Mouse (Mus musculus) hindbrain, embryonic 13.5 days (tissue): ENCODE measurements at regions not wholly inside any gene's neighbourhood (a gene's known extent, or its start where the extent isn't known, plus 50 kb on each side); places are given as distances from the start of the nearest gene placed in this dataset.

ENCODE experiments used
- ATAC-seq: fragments of 200-750 bp; cut with Nextera tagmentation; 2 replicates; pipeline ENCODE4 v1.8.0; 2017; ENCODE audit warnings: moderate TSS enrichment; ENCODE audit not compliant: low FRiP score
- H3K27ac ChIP-seq: fragments of 300-500 bp; sonication (generic); 2 replicates; pipeline ENCODE4 v1.5.1; 2015; ENCODE audit warnings: inconsistent platforms, mild to moderate bottlenecking, moderate library complexity
- H3K27me3 ChIP-seq: fragments of 300-500 bp; sonication (generic); 2 replicates; pipeline ENCODE4 v1.6.1; 2015; ENCODE audit warnings: mild to moderate bottlenecking, inconsistent platforms
- H3K36me3 ChIP-seq: fragments of 300-500 bp; sonication (generic); 2 replicates; pipeline ENCODE4 v1.6.1; 2015; ENCODE audit warnings: mild to moderate bottlenecking, inconsistent platforms
- H3K4me1 ChIP-seq: fragments of 300-500 bp; sonication (generic); replicated peaks from 2 replicates; pipeline ENCODE4 v1.6.1; 2015; ENCODE audit warnings: inconsistent platforms
- H3K4me2 ChIP-seq: fragments of 300-500 bp; sonication (generic); 2 replicates; pipeline ENCODE4 v1.6.1; 2015; ENCODE audit warnings: inconsistent platforms, mild to moderate bottlenecking, moderate library complexity
- H3K4me3 ChIP-seq: fragments of 300-500 bp; sonication (generic); 2 replicates; pipeline ENCODE4 v1.5.1; 2015; ENCODE audit warnings: mild to moderate bottlenecking, inconsistent platforms
- H3K9ac ChIP-seq: fragments of 300-500 bp; sonication (generic); 2 replicates; pipeline ENCODE4 v1.6.1; 2015; ENCODE audit warnings: mild to moderate bottlenecking, inconsistent platforms
- H3K9me3 ChIP-seq: fragments of 300-500 bp; sonication (generic); 2 replicates; pipeline ENCODE4 v1.6.1; 2016; ENCODE audit warnings: inconsistent platforms
- WGBS: fragments of 180-500 bp; shearing (Covaris S2); methylation state at CpG from one replicate; pipeline ENCODE4 v1.1.7; 2015; 5-methylcytosine and 5-hydroxymethylcytosine counted together

DNA sequence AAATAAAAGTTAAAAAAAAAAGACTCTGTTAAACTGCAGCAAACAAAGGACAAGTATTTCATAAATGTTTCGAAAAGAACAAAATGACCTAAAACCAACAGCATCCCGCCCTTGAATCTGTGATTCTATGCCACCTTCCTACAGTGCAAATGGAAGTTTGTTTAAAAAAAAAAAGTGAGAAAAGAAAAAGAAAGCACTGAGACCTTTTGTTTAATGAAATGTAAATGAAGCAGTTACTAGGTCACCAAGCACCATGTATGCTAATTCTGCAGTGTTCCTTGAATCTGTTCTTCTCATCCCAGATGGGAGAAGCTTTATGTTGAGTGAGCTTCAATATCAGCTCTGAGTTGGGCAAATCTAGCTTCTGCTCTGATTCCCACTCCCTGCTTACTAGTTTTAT, 64.8 kb downstream of the Dnajb9 start:
- Histone ChIP-seq H3K27me3 (no peaks in the 10 kb centered on the region), H3K36me3 (no peaks in the 10 kb centered on the region), H3K4me1 (no peaks in the 10 kb centered on the region), H3K9me3 (no peaks in the 10 kb centered on the region; the same call in 1 of the 2 replicates), H3K9ac (no peak overlapping the region), H3K27ac (no peak overlapping the region), H3K4me2 (no peak overlapping the region), H3K4me3 (no peak overlapping the region)
- 93% methylated on average over 2 of the region's 2 CpGs for WGBS
- ATAC-seq, result no peak

DNA sequence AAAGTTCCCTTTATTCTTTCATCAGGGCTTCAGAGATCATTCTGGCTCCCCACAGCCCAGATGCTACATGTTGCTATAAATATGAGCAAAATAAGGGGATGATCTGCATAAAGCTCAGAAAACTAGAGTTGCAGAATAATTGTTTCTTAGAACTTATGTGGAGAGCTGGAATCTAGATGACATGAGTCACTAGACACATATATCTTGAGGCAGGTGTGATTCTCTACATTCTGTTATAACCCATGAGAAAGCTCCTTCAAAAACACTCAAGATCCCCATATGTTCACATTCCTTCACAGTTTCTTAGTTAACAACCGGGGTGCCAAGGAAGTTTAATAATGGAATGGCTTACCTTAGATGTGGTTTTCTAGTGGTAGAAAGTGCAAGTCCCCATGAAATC, 71.1 kb downstream of the Dnajb9 start:
- no peak overlapping the region for H3K4me3 ChIP-seq
- no peak for ATAC-seq
- no peaks in the 10 kb centered on the region for H3K4me1 ChIP-seq
- H3K9ac ChIP-seq, result no peak overlapping the region
- H3K9me3 ChIP-seq, result no peaks in the 10 kb centered on the region
- no peak overlapping the region for H3K4me2 ChIP-seq
- no peaks in the 10 kb centered on the region for H3K27me3 ChIP-seq
- no peaks in the 10 kb centered on the region for H3K36me3 ChIP-seq
- 100% methylated on average over 1 of the region's 1 CpGs for WGBS
- H3K27ac ChIP-seq, result no peak overlapping the region

DNA sequence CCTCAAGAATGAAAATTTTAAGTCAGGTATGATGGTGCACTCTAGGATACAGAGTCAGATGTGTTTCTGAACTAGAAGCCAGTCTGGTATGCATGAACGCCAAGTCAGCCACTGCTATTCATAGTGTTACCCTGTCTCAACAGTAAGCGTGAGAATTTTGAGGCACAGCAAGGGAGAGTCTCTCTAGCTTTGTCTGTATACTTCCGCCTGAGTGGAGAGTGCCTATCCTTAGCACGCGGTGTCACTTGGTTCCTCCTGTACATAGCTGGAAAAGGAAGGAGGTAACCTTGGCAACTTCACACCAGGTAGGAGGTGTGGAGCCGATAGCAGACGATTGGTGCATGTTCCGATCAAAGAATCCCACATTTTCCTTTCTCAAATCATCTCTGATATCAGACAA, 81.3 kb downstream of the Dnajb9 start:
- 81% methylated on average over 8 of the region's 8 CpGs for WGBS
- H3K4me1 ChIP-seq, result no peaks in the 10 kb centered on the region
- H3K36me3 ChIP-seq, result no peaks in the 10 kb centered on the region
- H3K4me3 ChIP-seq, result no peak overlapping the region
- H3K9me3 ChIP-seq, result no peaks in the 10 kb centered on the region
- no peak overlapping the region for H3K9ac ChIP-seq
- H3K4me2 ChIP-seq, result no peak overlapping the region
- ATAC-seq, result no peak
- no peak overlapping the region for H3K27ac ChIP-seq
- no peaks in the 10 kb centered on the region for H3K27me3 ChIP-seq

DNA sequence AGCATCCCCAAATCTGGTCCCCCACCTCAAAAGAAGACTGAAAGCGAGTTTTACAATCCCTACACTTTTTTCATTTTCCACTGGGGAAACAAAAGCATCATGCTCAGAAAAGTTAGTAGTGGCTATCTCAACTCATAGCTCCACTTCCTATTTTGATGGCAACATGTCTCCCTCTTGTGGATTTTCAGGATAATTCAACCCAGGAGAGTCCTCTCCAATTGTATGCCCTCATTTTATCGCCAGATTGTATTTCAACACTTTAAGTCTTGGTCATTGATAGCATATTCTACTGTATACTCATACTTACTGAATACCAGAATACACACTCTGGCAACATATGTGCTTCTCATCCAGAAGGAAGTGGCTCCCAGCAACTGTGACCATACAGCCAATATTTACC, 105.0 kb downstream of the Dnajb9 start:
- H3K9me3 ChIP-seq, result no peaks in the 10 kb centered on the region
- ATAC-seq, result 0 out of 2 replicates have a peak, but pooled peaks have one; percentile 28
- H3K4me1 ChIP-seq, result no peaks in the 10 kb centered on the region
- no peak overlapping the region for H3K9ac ChIP-seq
- no peaks in the 10 kb centered on the region for H3K27me3 ChIP-seq
- no peak overlapping the region for H3K4me3 ChIP-seq
- H3K36me3 ChIP-seq, result no peaks in the 10 kb centered on the region
- H3K27ac ChIP-seq, result no peak overlapping the region
- H3K4me2 ChIP-seq, result no peak overlapping the region
- 47% methylated on average over 2 of the region's 2 CpGs for WGBS

DNA sequence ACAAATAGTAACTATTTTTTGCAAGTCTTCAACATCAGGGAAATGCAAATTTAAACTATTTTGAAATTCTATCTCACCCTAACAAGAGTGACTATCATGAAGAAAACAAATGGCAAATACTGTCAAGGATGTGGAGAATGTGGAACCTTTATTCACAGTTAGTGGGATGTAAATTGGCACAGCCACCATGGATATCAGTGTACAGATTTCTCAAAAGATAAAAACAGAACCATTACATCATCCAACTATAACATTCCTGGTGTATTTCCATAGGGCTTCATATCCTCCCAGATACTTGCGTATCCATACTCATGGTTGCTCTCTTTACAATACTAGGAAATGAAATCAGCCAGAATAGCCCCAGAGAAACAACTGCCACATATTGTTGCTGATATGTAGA, 110.9 kb downstream of the Dnajb9 start:
- ATAC-seq, result no peak
- Histone ChIP-seq H3K9ac (no peak overlapping the region), H3K4me3 (no peak overlapping the region), H3K9me3 (no peaks in the 10 kb centered on the region), H3K4me2 (no peak overlapping the region), H3K27me3 (no peaks in the 10 kb centered on the region), H3K36me3 (no peaks in the 10 kb centered on the region), H3K4me1 (no peaks in the 10 kb centered on the region), H3K27ac (no peak overlapping the region)
- 91% methylated on average over 1 of the region's 1 CpGs for WGBS

DNA sequence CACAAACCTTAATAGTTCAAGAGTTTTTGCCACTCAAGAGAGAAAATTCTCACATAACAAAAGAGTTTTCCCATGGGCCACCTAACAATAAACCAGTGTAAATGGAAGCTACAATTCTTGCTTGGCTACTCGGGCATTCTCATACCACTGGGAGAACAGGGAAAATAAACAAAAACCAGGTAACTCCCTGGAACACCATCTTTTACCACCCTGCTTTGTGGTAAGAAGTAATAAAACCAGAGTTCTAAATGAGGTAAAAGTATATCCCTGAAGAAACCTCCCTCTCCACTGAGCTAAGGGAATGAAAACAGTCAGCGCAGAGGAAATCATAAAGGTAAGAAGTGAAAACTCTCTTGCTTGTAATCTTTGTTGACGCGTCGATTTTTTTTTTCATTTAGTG, 138.4 kb downstream of the Dnajb9 start:
- no peak overlapping the region for H3K4me2 ChIP-seq
- H3K4me3 ChIP-seq, result no peak overlapping the region
- H3K36me3 ChIP-seq, result no peaks in the 10 kb centered on the region
- no peaks in the 10 kb centered on the region for H3K27me3 ChIP-seq
- H3K4me1 ChIP-seq, result no peaks in the 10 kb centered on the region
- H3K9me3 ChIP-seq, result no peaks in the 10 kb centered on the region
- ATAC-seq, result no peak
- no peak overlapping the region for H3K27ac ChIP-seq
- WGBS, result 90% methylated on average over 5 of the region's 5 CpGs
- no peak overlapping the region for H3K9ac ChIP-seq

DNA sequence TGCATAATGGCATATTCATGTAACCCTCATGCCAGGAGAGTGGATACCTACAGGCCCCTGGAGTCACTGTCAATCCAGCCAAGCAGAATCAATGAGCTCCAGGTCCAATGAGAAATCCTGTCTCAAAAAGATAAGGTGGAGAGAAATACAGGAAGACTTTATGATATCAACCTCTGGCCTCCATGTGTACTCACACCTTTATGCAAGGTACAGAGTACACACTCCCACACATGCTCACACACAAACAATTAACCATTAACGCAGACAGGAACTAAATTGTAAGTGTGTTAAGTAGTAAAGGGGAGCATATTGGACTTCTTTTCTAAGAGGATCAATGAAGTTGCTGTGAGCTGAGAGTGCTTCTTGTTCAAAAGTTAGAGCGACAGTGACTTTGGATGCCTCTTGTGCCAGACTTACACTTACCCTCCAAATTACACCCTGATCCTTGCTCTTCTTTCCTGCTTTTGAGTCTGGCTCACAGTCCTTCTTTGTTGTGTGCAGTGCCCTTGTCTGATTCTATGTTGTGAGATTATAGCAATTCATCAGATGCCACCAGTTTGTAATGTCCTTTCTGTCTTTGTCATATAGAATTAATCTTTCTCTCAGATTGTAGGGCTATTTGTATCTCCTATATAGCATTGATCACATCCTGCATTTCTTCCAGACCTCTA, 153.5 kb downstream of the Dnajb9 start:
- ATAC-seq, result no peak
- WGBS, result 97% methylated on average over 2 of the region's 2 CpGs

DNA sequence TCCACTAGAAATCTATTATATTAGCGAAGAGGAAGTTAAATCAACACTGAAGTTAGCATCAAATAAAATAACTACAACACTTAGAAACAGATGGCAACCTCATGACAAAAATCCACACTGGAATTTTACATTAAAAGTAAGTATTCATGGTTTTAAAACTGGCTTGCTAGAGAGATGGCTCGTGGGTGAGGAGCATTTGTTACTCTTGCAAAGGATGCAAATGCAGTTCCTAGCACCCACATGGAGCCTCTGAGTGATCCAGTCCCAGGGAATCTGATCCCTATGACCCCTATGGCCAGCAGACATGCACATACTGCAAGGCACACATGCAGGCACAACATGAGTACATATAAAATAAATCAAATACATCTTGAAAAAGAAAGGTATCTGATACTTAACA, 164.3 kb downstream of the Dnajb9 start:
- WGBS, result 74% methylated on average over 2 of the region's 2 CpGs
- H3K4me2 ChIP-seq, result no peak overlapping the region
- no peaks in the 10 kb centered on the region for H3K27me3 ChIP-seq
- no peaks in the 10 kb centered on the region for H3K9me3 ChIP-seq
- no peak overlapping the region for H3K9ac ChIP-seq
- H3K4me3 ChIP-seq, result no peak overlapping the region
- H3K27ac ChIP-seq, result no peak overlapping the region
- no peak for ATAC-seq
- H3K36me3 ChIP-seq, result no peaks in the 10 kb centered on the region
- 0 out of 2 replicates have a peak, but pooled peaks cover 2% of the 10 kb centered on the region for H3K4me1 ChIP-seq

More for the DNA sequence above, 153.5 kb downstream of the Dnajb9 start:
- H3K4me2 ChIP-seq, result no peak overlapping the region
- H3K4me3 ChIP-seq, result no peak overlapping the region
- no peak overlapping the region for H3K9ac ChIP-seq
- H3K9me3 ChIP-seq, result no peaks in the 10 kb centered on the region
- H3K36me3 ChIP-seq, result no peaks in the 10 kb centered on the region
- H3K27me3 ChIP-seq, result no peaks in the 10 kb centered on the region
- H3K4me1 ChIP-seq, result no peaks in the 10 kb centered on the region
- H3K27ac ChIP-seq, result no peak overlapping the region

DNA sequence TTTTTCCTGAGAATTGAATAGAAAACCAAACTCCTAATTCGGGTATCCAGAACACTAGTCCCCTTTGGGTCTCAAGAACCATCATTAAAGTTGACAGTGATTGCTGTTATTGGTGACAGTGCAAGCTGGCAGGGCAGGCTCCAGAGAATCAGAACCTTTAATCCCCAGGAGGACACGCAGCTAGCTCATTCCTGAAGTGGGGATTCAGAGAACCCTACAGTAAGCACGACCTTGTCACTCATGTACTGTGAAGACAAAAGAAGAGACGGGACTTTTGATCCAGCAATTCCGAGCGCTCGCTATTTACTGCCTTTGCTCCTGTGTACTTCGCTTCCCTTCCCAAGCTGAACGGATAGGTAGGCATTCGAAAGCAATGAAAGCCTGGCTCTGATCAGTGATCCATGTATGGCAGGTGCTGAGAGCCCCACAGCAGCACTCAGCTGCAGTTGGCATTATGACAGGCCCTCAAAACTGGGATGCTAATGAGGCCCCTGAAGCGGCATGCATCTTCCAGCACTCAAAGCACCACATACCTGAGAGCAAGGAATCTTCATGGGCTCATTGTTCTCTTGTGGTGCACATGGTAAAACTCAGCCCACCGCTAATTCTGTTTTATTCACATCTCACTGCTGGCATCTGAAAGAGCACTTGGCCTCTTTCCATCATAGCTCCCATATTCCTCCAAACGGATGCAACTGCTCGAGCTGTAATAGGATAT, 165.6 kb downstream of the Dnajb9 start:
- ATAC-seq, result peak; percentile 66
- no peak overlapping the region for H3K27ac ChIP-seq
- H3K9me3 ChIP-seq, result no peaks in the 10 kb centered on the region
- no peaks in the 10 kb centered on the region for H3K36me3 ChIP-seq
- 0 out of 2 replicates have a peak, but pooled peaks cover 2% of the 10 kb centered on the region for H3K4me1 ChIP-seq
- H3K9ac ChIP-seq, result no peak overlapping the region
- 66% methylated on average over 14 of the region's 14 CpGs for WGBS
- no peak overlapping the region for H3K4me3 ChIP-seq
- no peak overlapping the region for H3K4me2 ChIP-seq
- no peaks in the 10 kb centered on the region for H3K27me3 ChIP-seq

DNA sequence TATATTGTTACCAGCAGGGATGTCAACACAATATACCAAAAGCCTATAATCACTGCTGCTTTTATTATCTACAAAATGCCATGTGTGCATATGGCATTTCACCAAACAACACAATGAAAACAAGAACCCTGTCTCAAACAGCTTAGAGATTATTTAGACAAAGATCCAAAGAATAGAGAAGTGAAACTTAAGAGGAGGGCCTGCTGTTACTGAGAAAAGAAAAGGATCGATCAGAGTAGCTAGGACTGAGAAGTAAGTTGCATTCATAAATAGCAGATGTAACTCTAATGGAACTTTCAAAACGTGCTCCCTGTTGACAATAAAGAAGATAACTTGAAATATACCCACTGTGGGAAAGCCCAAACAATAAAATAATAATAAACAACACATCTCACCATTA, 203.3 kb downstream of the Dnajb9 start:
- no peaks in the 10 kb centered on the region; the same call in 1 of the 2 replicates for H3K9me3 ChIP-seq
- no peak overlapping the region for H3K4me2 ChIP-seq
- H3K27me3 ChIP-seq, result no peaks in the 10 kb centered on the region
- no peak for ATAC-seq
- no peak overlapping the region for H3K4me3 ChIP-seq
- H3K36me3 ChIP-seq, result no peaks in the 10 kb centered on the region
- 72% methylated on average over 2 of the region's 2 CpGs for WGBS
- no peaks in the 10 kb centered on the region for H3K4me1 ChIP-seq
- no peak overlapping the region for H3K9ac ChIP-seq
- H3K27ac ChIP-seq, result no peak overlapping the region

DNA sequence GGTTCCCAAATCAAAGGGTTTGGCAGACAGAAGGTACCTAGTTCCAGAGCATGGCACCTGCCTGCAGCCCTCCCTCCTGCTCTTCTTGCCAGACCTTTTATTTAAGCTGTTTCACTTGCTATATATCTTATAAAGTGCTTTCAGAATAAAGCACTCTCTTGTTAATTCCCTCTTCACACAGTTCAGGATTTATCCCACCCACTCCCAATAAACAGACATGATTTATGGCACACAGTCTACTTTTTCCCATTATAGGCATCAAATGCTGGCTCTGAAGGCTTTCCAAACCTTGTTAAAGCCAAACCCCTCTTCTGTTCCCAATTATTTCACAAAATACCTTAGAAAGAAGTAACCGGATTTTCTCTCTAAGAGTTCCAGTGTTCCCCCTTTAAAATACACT, 226.6 kb downstream of the Dnajb9 start:
- WGBS, result 90% methylated on average over 1 of the region's 1 CpGs
- Histone ChIP-seq H3K36me3 (no peaks in the 10 kb centered on the region), H3K27ac (no peak overlapping the region), H3K4me2 (no peak overlapping the region), H3K27me3 (no peaks in the 10 kb centered on the region), H3K9ac (no peak overlapping the region), H3K4me3 (no peak overlapping the region), H3K4me1 (no peaks in the 10 kb centered on the region), H3K9me3 (no peaks in the 10 kb centered on the region)
- no peak for ATAC-seq

DNA sequence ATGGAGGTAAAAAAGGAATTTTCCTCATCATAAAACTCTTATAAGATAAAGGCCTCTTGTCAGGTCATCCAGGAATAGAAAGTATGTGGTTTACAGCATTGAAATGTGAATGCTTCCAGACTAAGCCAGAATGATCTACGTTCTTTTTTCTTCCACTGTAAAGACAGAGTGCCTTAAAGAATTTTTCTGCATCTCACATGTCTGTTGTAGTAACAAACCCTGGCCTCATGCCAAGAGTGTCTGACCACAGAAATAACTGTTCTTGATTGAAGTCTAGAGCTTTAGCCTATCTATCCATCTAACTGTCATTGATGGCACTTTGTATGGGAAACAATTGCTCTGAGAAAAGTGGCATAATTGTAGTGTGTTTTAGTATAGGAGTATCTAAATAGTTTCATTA, 246.2 kb downstream of the Dnajb9 start:
- H3K36me3 ChIP-seq, result no peaks in the 10 kb centered on the region
- 79% methylated on average over 1 of the region's 1 CpGs for WGBS
- no peaks in the 10 kb centered on the region for H3K9me3 ChIP-seq
- no peak overlapping the region for H3K4me3 ChIP-seq
- H3K27ac ChIP-seq, result no peak overlapping the region
- no peaks in the 10 kb centered on the region for H3K27me3 ChIP-seq
- no peaks in the 10 kb centered on the region for H3K4me1 ChIP-seq
- H3K4me2 ChIP-seq, result no peak overlapping the region
- no peak for ATAC-seq
- H3K9ac ChIP-seq, result no peak overlapping the region

DNA sequence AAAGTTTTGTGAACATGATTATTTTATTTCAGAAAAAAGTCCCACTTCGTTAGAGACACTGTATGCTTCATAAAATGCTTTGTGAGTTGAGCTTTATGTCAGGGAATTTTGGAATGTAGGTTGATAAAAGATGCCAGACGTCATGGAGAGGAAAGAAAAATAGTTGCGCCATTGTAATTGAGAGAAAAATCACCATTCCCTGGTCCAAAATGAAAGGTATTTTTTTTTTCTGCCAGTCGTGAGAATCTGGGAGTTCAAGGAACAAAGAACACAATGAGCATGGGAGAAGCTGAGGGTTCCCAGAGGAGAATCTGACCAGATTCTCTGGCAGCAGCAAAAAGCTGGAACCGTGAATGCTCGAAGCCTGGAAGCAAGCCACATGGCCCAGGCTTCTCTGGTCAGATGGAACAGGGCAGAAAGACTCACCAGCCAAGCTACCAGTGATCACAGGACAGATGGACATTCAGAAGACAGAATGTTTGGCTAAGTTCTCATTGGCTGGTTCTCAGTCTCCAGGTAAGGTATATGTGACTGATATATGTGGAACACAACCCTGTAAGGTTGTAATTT, 247.5 kb downstream of the Dnajb9 start:
- 70% methylated on average over 6 of the region's 6 CpGs for WGBS
- no peaks in the 10 kb centered on the region for H3K4me1 ChIP-seq

More for the DNA sequence above, 247.5 kb downstream of the Dnajb9 start:
- no peak overlapping the region for H3K9ac ChIP-seq
- H3K27me3 ChIP-seq, result no peaks in the 10 kb centered on the region
- no peaks in the 10 kb centered on the region for H3K36me3 ChIP-seq
- ATAC-seq, result no peak
- no peaks in the 10 kb centered on the region for H3K9me3 ChIP-seq
- no peak overlapping the region for H3K4me3 ChIP-seq
- no peak overlapping the region for H3K27ac ChIP-seq
- H3K4me2 ChIP-seq, result no peak overlapping the region
